Mouse (Mus musculus): Measurements from ENCODE around the gene Ppp2r5e.

Ppp2r5e gene

DNA sequence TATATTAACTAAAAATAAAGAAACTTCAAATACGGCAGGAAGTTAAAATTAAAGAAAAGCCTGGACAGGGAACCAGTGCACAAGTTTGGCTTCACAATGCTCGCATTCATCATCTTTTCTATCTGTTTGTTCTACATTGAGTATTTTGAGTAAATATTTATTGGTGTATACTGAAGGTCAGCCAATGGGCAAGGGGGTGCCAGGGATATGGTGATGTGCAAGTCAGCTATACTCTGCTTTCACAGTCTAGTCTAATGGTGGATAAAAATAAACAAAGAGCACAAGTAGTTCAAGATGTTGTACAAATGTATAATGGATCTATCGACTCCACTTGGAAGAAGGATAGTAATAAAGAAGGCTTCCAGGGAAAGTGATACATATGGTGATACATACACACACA, 123.9 kb downstream of the Ppp2r5e start:
- Histone ChIP-seq H3K4me3 (replicated peaks; ENCODE audit: low read length) (no peak overlapping the region), H3K36me3 (ENCODE audit: insufficient read depth, low read length) (peaks cover 10% of the 10 kb centered on the region), H3K4me1 (replicated peaks; ENCODE audit: low read depth, low read length) (peaks cover 15% of the 10 kb centered on the region), H3K9me3 (ENCODE audit: low read length) (no peaks in the 10 kb centered on the region), H3K27me3 (ENCODE audit: insufficient read depth, low read length) (no peaks in the 10 kb centered on the region)
- TF ChIP-seq CTCF (conservative IDR thresholded peaks at IDR 0.05; ENCODE audit: low read length) (no peak), NANOG (IDR thresholded peaks at IDR 0.05; ENCODE audit: borderline replicate concordance, low read length) (no peak), POU5F1 (IDR thresholded peaks at IDR 0.05; ENCODE audit: borderline replicate concordance, low read length) (no peak)

DNA sequence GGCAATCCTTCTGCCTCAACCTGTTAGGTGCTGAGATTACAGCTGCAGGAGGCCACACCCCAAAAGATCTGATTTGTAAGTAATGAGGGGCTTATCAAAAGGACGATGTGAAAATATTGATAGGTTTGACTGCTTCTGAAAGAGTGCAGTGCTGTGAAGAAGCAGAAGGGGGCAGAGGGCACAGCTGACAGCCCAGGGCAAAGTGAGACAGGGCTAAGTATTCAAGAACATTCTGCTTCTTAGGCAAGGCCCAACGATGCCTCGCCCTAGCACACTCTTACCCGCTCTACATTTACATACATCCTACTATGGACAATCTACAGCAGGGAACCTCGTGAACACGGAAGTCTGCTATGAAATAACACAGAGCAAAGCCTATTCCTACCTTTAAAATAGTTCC, 128.2 kb downstream of the Ppp2r5e start:
- peaks cover 12% of the 10 kb centered on the region for H3K4me1 ChIP-seq (replicated peaks; ENCODE audit: low read depth, low read length)
- no peak overlapping the region for H3K4me3 ChIP-seq (replicated peaks; ENCODE audit: low read length)
- no peaks in the 10 kb centered on the region for H3K27me3 ChIP-seq (ENCODE audit: insufficient read depth, low read length)
- TF ChIP-seq NANOG (IDR thresholded peaks at IDR 0.05; ENCODE audit: borderline replicate concordance, low read length) (no peak), CTCF (conservative IDR thresholded peaks at IDR 0.05; ENCODE audit: low read length) (no peak), POU5F1 (IDR thresholded peaks at IDR 0.05; ENCODE audit: borderline replicate concordance, low read length) (no peak)
- H3K36me3 ChIP-seq (ENCODE audit: insufficient read depth, low read length): peaks cover 49% of the 10 kb centered on the region
- H3K9me3 ChIP-seq (ENCODE audit: low read length): no peaks in the 10 kb centered on the region

DNA sequence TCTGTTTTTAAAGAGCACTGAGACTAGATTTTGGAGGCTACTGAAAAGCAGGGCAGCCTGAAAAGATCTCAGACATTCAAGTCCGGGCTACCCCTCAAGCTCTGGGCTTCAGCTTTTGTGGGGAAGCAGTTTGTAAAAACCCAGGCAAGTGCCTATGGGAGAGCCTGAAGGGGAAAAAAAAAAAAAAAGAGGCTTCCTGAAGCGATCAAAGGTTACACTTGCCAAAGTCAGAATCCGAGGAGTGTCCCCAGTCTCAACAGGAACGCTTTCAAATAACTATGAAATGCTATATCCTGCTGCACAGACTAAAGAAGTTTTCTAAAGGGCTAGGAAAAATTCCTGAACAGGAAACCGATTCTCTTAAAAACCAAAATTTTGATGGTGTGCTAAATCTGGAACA, 128.9 kb downstream of the Ppp2r5e start:
- Histone ChIP-seq H3K4me3 (replicated peaks; ENCODE audit: low read length) (no peak overlapping the region), H3K9me3 (ENCODE audit: low read length) (no peaks in the 10 kb centered on the region), H3K27me3 (ENCODE audit: insufficient read depth, low read length) (no peaks in the 10 kb centered on the region), H3K4me1 (replicated peaks; ENCODE audit: low read depth, low read length) (peaks cover 12% of the 10 kb centered on the region), H3K36me3 (ENCODE audit: insufficient read depth, low read length) (peaks cover 54% of the 10 kb centered on the region)
- TF ChIP-seq NANOG (IDR thresholded peaks at IDR 0.05; ENCODE audit: borderline replicate concordance, low read length) (no peak), POU5F1 (IDR thresholded peaks at IDR 0.05; ENCODE audit: borderline replicate concordance, low read length) (no peak), CTCF (conservative IDR thresholded peaks at IDR 0.05; ENCODE audit: low read length) (no peak)

DNA sequence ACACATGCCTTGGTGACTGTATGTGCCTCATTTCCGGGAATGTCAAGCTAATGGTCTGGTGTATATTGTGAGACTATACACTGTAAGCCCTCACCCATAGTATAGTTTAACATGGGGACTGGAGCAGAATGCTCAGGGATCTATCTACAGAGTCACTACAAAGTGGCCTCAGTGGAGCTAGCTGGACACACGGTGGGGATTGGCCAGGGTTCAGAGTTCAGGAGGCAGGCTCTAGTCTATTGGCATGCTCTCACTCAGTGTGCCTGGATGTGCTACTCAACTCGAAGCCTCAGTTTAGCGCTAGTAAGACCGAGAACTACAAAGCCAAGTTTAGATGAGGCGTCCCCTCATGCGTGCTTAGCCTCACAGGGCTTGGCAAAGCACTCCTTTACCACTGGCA, 129.8 kb downstream of the Ppp2r5e start:
- Histone ChIP-seq H3K9me3 (ENCODE audit: low read length) (no peaks in the 10 kb centered on the region), H3K4me1 (replicated peaks; ENCODE audit: low read depth, low read length) (peaks cover 12% of the 10 kb centered on the region), H3K4me3 (replicated peaks; ENCODE audit: low read length) (no peak overlapping the region), H3K27me3 (ENCODE audit: insufficient read depth, low read length) (no peaks in the 10 kb centered on the region), H3K36me3 (ENCODE audit: insufficient read depth, low read length) (peaks cover 62% of the 10 kb centered on the region)
- TF ChIP-seq CTCF (conservative IDR thresholded peaks at IDR 0.05; ENCODE audit: low read length) (no peak), NANOG (IDR thresholded peaks at IDR 0.05; ENCODE audit: borderline replicate concordance, low read length) (no peak)

DNA sequence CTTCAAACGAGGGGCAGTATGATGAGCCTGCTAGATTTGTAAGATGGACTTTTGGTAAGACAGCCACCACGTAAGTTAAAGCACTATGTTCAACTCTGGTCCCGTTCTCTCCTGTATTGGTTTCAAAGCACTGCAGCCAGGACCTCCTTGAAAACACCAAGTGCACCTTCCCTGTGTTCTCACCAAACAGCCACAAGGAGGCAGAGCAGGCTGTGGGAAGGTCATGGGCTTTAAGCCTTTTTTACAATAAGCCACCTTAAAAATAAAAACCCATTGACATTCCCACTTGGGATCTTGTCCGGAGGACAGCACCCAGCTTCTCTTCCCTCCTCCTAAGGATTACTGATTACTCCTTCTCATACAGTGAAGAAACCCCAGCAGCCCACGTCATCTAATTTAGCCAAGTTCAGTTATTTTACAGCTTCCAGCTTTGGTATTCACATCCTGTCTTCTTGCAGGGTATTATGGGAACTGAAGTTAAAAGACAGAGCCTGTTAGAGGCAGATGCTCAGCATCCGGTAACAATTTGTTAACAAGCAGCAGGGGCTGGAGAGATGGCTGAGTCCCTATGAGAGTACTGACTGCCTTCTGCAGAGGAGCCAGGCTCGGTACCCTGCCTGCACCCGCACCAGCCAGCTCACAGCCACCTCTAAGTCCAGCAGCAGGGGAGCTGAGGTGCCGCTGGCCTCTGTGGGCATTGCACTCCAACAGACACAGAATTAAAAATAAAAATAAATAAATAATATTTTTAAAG, 131.9 kb downstream of the Ppp2r5e start:
- Histone ChIP-seq H3K4me3 (replicated peaks; ENCODE audit: low read length) (no peak overlapping the region), H3K27me3 (ENCODE audit: insufficient read depth, low read length) (no peaks in the 10 kb centered on the region), H3K9me3 (ENCODE audit: low read length) (no peaks in the 10 kb centered on the region), H3K36me3 (ENCODE audit: insufficient read depth, low read length) (peaks cover 75% of the 10 kb centered on the region), H3K4me1 (replicated peaks; ENCODE audit: low read depth, low read length) (peaks cover 11% of the 10 kb centered on the region; the same call in 1 of the 2 replicates)
- peak; percentile 45 for TF ChIP-seq CTCF (conservative IDR thresholded peaks at IDR 0.05; ENCODE audit: low read length)
- no peak for TF ChIP-seq POU5F1 (IDR thresholded peaks at IDR 0.05; ENCODE audit: borderline replicate concordance, low read length)
- TF ChIP-seq NANOG (IDR thresholded peaks at IDR 0.05; ENCODE audit: borderline replicate concordance, low read length): no peak

DNA sequence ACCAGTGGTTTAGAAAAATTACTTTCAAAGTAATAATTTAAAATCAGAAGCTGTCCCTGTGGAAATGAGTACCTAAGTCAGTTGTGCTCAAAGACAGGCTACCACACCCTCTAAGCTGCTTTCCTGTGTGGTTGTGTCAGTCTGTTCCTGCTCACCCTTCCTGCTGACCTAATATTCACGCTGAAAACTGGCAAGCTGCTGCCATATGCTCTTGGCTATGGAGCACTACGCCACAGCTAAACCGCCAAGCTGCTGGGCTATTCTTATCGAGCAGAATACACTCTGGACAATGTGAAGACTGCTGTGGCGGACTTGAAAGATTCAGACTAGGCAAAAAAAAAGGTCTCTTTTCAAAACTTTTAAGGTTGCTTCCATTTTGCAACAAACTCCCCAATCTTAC, 135.5 kb downstream of the Ppp2r5e start:
- Histone ChIP-seq H3K4me3 (replicated peaks; ENCODE audit: low read length) (no peak overlapping the region), H3K36me3 (ENCODE audit: insufficient read depth, low read length) (peaks cover 69% of the 10 kb centered on the region), H3K4me1 (replicated peaks; ENCODE audit: low read depth, low read length) (peaks cover 16% of the 10 kb centered on the region), H3K27me3 (ENCODE audit: insufficient read depth, low read length) (no peaks in the 10 kb centered on the region), H3K9me3 (ENCODE audit: low read length) (no peaks in the 10 kb centered on the region)
- no peak for TF ChIP-seq POU5F1 (IDR thresholded peaks at IDR 0.05; ENCODE audit: borderline replicate concordance, low read length)
- TF ChIP-seq NANOG (IDR thresholded peaks at IDR 0.05; ENCODE audit: borderline replicate concordance, low read length): no peak
- TF ChIP-seq CTCF (conservative IDR thresholded peaks at IDR 0.05; ENCODE audit: low read length): no peak

DNA sequence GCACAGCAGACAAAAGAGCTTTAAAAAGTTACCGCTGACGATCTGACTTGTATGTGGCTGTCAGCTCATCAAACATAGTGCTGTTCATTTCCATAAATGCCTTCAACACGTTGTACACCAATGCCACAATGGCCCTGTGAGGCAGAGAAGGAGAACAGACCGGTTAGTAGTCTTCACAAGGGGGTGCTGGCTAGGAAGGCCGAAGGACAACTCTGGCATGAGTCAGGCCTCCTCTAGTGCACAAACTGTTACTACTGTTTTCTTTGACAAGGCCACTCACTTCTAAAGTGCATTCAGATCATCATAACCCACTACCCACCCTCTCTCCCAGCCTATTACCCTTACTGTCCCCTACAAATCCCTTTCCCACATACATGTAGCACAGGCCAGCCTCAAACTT, 136.4 kb downstream of the Ppp2r5e start:
- no peaks in the 10 kb centered on the region for H3K9me3 ChIP-seq (ENCODE audit: low read length)
- H3K4me3 ChIP-seq (replicated peaks; ENCODE audit: low read length): no peak overlapping the region
- no peak for TF ChIP-seq CTCF (conservative IDR thresholded peaks at IDR 0.05; ENCODE audit: low read length)
- no peak for TF ChIP-seq NANOG (IDR thresholded peaks at IDR 0.05; ENCODE audit: borderline replicate concordance, low read length)
- no peak for TF ChIP-seq POU5F1 (IDR thresholded peaks at IDR 0.05; ENCODE audit: borderline replicate concordance, low read length)
- H3K36me3 ChIP-seq (ENCODE audit: insufficient read depth, low read length): peaks cover 60% of the 10 kb centered on the region
- H3K4me1 ChIP-seq (replicated peaks; ENCODE audit: low read depth, low read length): peaks cover 16% of the 10 kb centered on the region
- no peaks in the 10 kb centered on the region for H3K27me3 ChIP-seq (ENCODE audit: insufficient read depth, low read length)

DNA sequence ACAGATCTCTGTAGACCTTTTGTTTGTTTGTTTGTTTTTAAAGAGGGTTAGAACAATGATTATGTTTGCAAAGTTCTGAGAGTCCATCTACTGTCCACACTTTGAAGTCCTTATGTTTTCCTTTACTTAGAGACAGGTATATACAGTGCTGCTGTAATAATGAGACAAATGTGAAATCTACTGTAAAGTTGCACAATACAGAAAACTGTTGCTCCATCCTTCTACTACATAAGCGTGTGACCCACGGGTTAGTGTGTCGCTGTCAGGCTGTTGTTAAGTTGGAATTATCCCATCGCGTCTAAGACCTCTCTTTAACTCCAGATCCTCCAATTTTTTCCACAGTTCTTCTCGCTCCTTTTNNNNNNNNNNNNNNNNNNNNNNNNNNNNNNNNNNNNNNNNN, 142.6 kb downstream of the Ppp2r5e start:
- Histone ChIP-seq H3K27me3 (ENCODE audit: insufficient read depth, low read length) (no peaks in the 10 kb centered on the region), H3K4me1 (replicated peaks; ENCODE audit: low read depth, low read length) (peaks cover 16% of the 10 kb centered on the region), H3K9me3 (ENCODE audit: low read length) (no peaks in the 10 kb centered on the region), H3K36me3 (ENCODE audit: insufficient read depth, low read length) (peaks cover 34% of the 10 kb centered on the region), H3K4me3 (replicated peaks; ENCODE audit: low read length) (no peak overlapping the region)
- TF ChIP-seq NANOG (IDR thresholded peaks at IDR 0.05; ENCODE audit: borderline replicate concordance, low read length): no peak
- no peak for TF ChIP-seq CTCF (conservative IDR thresholded peaks at IDR 0.05; ENCODE audit: low read length)
- TF ChIP-seq POU5F1 (IDR thresholded peaks at IDR 0.05; ENCODE audit: borderline replicate concordance, low read length): no peak

DNA sequence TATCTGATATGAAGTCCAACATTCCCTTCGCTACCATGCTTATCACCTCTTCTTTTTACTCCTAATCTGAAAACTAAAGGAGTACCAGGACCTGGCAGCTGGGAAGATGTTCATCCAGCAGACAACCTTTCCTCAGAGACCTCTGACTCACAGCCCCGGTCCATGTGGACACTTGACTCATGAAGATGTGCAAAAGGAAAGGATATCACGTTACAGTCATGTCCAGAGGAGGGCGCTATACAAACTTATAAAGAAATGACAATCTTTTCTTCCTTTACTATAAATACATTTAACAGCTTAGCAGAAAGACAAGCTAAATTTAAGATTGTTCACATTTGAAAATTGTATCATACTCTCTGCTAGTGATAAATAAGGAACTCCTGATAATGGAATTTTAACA, 143.0 kb downstream of the Ppp2r5e start:
- H3K27me3 ChIP-seq (ENCODE audit: insufficient read depth, low read length): no peaks in the 10 kb centered on the region
- no peak overlapping the region for H3K4me3 ChIP-seq (replicated peaks; ENCODE audit: low read length)
- H3K9me3 ChIP-seq (ENCODE audit: low read length): no peaks in the 10 kb centered on the region
- TF ChIP-seq NANOG (IDR thresholded peaks at IDR 0.05; ENCODE audit: borderline replicate concordance, low read length) (no peak), POU5F1 (IDR thresholded peaks at IDR 0.05; ENCODE audit: borderline replicate concordance, low read length) (no peak), CTCF (conservative IDR thresholded peaks at IDR 0.05; ENCODE audit: low read length) (peak; percentile 44)
- H3K4me1 ChIP-seq (replicated peaks; ENCODE audit: low read depth, low read length): 0 out of 2 replicates have a peak, but pooled peaks cover 12% of the 10 kb centered on the region
- peaks cover 31% of the 10 kb centered on the region for H3K36me3 ChIP-seq (ENCODE audit: insufficient read depth, low read length)

Data from E14TG2a.4 (cell line).